Mouse (Mus musculus): ENCODE results near the gene Kcnn1. TPM values are rescaled to one million over a fixed set of nuclear protein-coding genes. Genes with fewer than 3 reads are reported as not detected.

Kcnn1 gene
- polyA plus RNA-seq, 1 experiment: 11.9 TPM

- no peaks in the 10 kb centered on the region for H3K27me3 ChIP-seq (ENCODE audit: control insufficient read depth, insufficient read depth, insufficient read length)
These were observed 17.9 kb downstream of the Kcnn1 start for GRCm38 (mm10) chr8:70845108-70845507.

DNA sequence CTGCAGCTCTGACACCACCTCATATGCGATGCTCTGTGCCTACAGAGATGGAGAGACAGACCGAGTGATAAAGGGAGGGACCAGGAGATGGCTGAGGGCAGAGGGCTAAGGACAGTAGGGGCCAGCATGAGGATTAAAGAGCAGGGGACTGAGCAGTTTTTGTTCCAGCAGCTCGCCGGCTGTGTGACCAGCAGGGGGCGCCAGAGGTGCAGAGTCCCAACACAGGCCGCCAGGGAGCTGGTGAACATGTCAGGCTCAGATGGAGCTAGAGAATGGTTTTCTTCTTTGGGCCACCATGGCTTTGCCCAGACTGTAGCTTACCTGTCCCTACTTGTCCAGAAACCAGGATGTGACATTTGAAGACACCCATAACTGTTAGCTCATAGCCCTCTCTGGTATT is 18.5 kb downstream of the Kcnn1 start:
- Histone ChIP-seq H3K27me3 (ENCODE audit: control insufficient read depth, insufficient read depth, insufficient read length) (no peaks in the 10 kb centered on the region), H3K4me2 (ENCODE audit: low read depth) (no peak overlapping the region), H3K79me2 (ENCODE audit: control insufficient read depth, insufficient read depth) (no peaks in the 10 kb centered on the region), H3ac (ENCODE audit: control insufficient read depth, insufficient read length) (no peak overlapping the region), H3K4me3 (no peak overlapping the region), H3K36me3 (ENCODE audit: control insufficient read depth, insufficient read depth) (no peaks in the 10 kb centered on the region)
- TF ChIP-seq POLR2AphosphoS2 (IDR thresholded peaks at IDR 0.05; ENCODE audit: insufficient read length, low read depth) (peak; percentile 20), E2F4 (IDR thresholded peaks at IDR 0.05; ENCODE audit: insufficient read depth) (no peak), REST (IDR thresholded peaks at IDR 0.05; ENCODE audit: insufficient read depth, insufficient read length) (no peak)

More at GRCm38 (mm10) chr8:70845108-70845507, 17.9 kb downstream of the Kcnn1 start:
- H3K4me3 ChIP-seq: no peak overlapping the region
- no peaks in the 10 kb centered on the region for H3K79me2 ChIP-seq (ENCODE audit: control insufficient read depth, insufficient read depth)
- TF ChIP-seq SRF (IDR thresholded peaks at IDR 0.05; ENCODE audit: control insufficient read depth, insufficient read length, low read depth) (no peak), TCF3 (IDR thresholded peaks at IDR 0.05; ENCODE audit: insufficient read length, low read depth) (no peak), MYOG (IDR thresholded peaks at IDR 0.05; ENCODE audit: control insufficient read depth in 1 of 3, insufficient read depth in 1 of 3, insufficient read length in 2 of 3, low read depth in 2 of 3) (no peak), MYOD1 (IDR thresholded peaks at IDR 0.05; ENCODE audit: control insufficient read depth in 1 of 3, insufficient read length in 2 of 3, low read depth in 2 of 3) (no peak), E2F4 (IDR thresholded peaks at IDR 0.05; ENCODE audit: insufficient read depth) (no peak), TCF12 (IDR thresholded peaks at IDR 0.05; ENCODE audit: insufficient read depth, poor library complexity, severe bottlenecking) (no peak), USF1 (IDR thresholded peaks at IDR 0.05; ENCODE audit: low read depth) (no peak), REST (IDR thresholded peaks at IDR 0.05; ENCODE audit: insufficient read depth, insufficient read length) (no peak), MAX (IDR thresholded peaks at IDR 0.05; ENCODE audit: low read depth) (no peak), CEBPB (IDR thresholded peaks at IDR 0.05; ENCODE audit: insufficient read depth, poor library complexity, severe bottlenecking) (no peak), POLR2A (IDR thresholded peaks at IDR 0.05; ENCODE audit: insufficient read length, low read depth) (no peak), POLR2AphosphoS2 (IDR thresholded peaks at IDR 0.05; ENCODE audit: insufficient read length, low read depth) (no peak)
- H3ac ChIP-seq (ENCODE audit: control insufficient read depth, insufficient read length): no peak overlapping the region
- H3K4me2 ChIP-seq (ENCODE audit: low read depth): no peak overlapping the region
- no peaks in the 10 kb centered on the region for H3K36me3 ChIP-seq (ENCODE audit: control insufficient read depth, insufficient read depth)

- Histone ChIP-seq H3K27me3 (ENCODE audit: control insufficient read depth, insufficient read depth, insufficient read length) (no peaks in the 10 kb centered on the region), H3ac (ENCODE audit: control insufficient read depth, insufficient read length) (no peak overlapping the region), H3K4me3 (no peak overlapping the region), H3K79me2 (ENCODE audit: control insufficient read depth, insufficient read depth) (no peaks in the 10 kb centered on the region), H3K36me3 (ENCODE audit: control insufficient read depth, insufficient read depth) (no peaks in the 10 kb centered on the region), H3K4me2 (ENCODE audit: low read depth) (no peak overlapping the region)
- TF ChIP-seq TCF3 (IDR thresholded peaks at IDR 0.05; ENCODE audit: insufficient read length, low read depth): no peak
- TF ChIP-seq REST (IDR thresholded peaks at IDR 0.05; ENCODE audit: insufficient read depth, insufficient read length): no peak
- TF ChIP-seq POLR2A (IDR thresholded peaks at IDR 0.05; ENCODE audit: insufficient read length, low read depth): no peak
- no peak for TF ChIP-seq MYOD1 (IDR thresholded peaks at IDR 0.05; ENCODE audit: control insufficient read depth in 1 of 3, insufficient read length in 2 of 3, low read depth in 2 of 3)
- TF ChIP-seq E2F4 (IDR thresholded peaks at IDR 0.05; ENCODE audit: insufficient read depth): no peak
These were observed 19.1 kb downstream of the Kcnn1 start for GRCm38 (mm10) chr8:70843941-70844340.

DNA sequence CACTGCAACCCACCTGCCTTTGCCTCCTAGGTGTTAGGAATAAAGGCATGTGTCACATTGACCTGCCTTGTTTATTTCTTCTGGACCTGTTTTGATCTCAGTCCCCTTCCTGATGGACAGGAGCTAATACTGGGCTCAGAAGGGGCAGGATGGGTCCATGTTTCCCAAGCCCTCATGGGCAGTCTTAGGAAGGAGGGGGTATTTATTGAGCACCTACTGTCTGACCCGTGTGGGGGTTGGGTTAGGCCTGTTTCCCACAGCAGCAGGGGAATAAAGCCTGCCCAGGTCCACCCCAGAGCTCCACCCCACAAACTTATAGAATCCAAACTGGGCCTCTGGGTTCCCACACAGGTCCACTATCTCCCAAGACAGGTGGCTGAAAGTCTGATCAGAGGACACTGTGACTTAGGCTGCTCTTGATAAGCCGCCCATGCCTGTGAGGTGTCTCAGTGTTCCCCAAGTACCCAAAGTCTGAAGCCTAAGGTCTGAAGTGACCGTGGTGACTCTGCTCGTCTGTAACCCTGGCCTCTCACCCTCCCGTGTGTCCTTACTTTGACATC is 19.8 kb downstream of the Kcnn1 start:
- Histone ChIP-seq H3K36me3 (ENCODE audit: control insufficient read depth, insufficient read depth) (no peaks in the 10 kb centered on the region), H3K27me3 (ENCODE audit: control insufficient read depth, insufficient read depth, insufficient read length) (no peaks in the 10 kb centered on the region), H3K79me2 (ENCODE audit: control insufficient read depth, insufficient read depth) (no peaks in the 10 kb centered on the region), H3K4me2 (ENCODE audit: low read depth) (no peak overlapping the region), H3ac (ENCODE audit: control insufficient read depth, insufficient read length) (no peak overlapping the region), H3K4me3 (no peak overlapping the region)
- TF ChIP-seq USF1 (IDR thresholded peaks at IDR 0.05; ENCODE audit: low read depth) (no peak), SRF (IDR thresholded peaks at IDR 0.05; ENCODE audit: control insufficient read depth, insufficient read length, low read depth) (no peak), TCF3 (IDR thresholded peaks at IDR 0.05; ENCODE audit: insufficient read length, low read depth) (no peak), MYOD1 (IDR thresholded peaks at IDR 0.05; ENCODE audit: control insufficient read depth in 1 of 3, insufficient read length in 2 of 3, low read depth in 2 of 3) (no peak), POLR2AphosphoS2 (IDR thresholded peaks at IDR 0.05; ENCODE audit: insufficient read length, low read depth) (no peak), MYOG (IDR thresholded peaks at IDR 0.05; ENCODE audit: control insufficient read depth in 1 of 3, insufficient read depth in 1 of 3, insufficient read length in 2 of 3, low read depth in 2 of 3) (no peak), E2F4 (IDR thresholded peaks at IDR 0.05; ENCODE audit: insufficient read depth) (no peak), CEBPB (IDR thresholded peaks at IDR 0.05; ENCODE audit: insufficient read depth, poor library complexity, severe bottlenecking) (no peak)

DNA sequence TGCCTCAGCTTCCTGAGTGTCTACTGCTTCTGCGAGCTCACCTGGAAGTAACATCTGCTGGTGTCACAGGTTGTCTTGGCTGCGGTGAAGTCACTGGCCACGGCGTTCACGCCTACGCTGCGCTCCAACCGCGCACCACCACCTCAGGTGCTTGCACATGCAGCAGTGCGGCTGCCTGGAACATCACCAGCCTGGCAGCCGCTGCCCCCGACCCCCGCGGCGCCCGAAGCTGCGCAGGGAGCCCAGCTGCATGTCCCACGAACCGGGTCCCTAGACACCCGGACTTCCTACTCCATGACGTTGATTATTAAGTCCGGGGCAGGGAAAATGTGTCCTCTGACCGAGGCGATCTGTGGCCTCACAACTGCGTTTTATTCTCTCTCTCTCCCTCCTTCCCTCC is 20.6 kb downstream of the Kcnn1 start:
- H3K79me2 ChIP-seq (ENCODE audit: control insufficient read depth, insufficient read depth): no peaks in the 10 kb centered on the region
- H3K27me3 ChIP-seq (ENCODE audit: control insufficient read depth, insufficient read depth, insufficient read length): no peaks in the 10 kb centered on the region
- no peaks in the 10 kb centered on the region for H3K36me3 ChIP-seq (ENCODE audit: control insufficient read depth, insufficient read depth)
- TF ChIP-seq TCF12 (IDR thresholded peaks at IDR 0.05; ENCODE audit: insufficient read depth, poor library complexity, severe bottlenecking) (no peak), MYOD1 (IDR thresholded peaks at IDR 0.05; ENCODE audit: control insufficient read depth in 1 of 3, insufficient read length in 2 of 3, low read depth in 2 of 3) (no peak), TCF3 (IDR thresholded peaks at IDR 0.05; ENCODE audit: insufficient read length, low read depth) (no peak), POLR2A (IDR thresholded peaks at IDR 0.05; ENCODE audit: insufficient read length, low read depth) (no peak), SRF (IDR thresholded peaks at IDR 0.05; ENCODE audit: control insufficient read depth, insufficient read length, low read depth) (no peak), USF1 (IDR thresholded peaks at IDR 0.05; ENCODE audit: low read depth) (no peak), MAX (IDR thresholded peaks at IDR 0.05; ENCODE audit: low read depth) (no peak), POLR2AphosphoS2 (IDR thresholded peaks at IDR 0.05; ENCODE audit: insufficient read length, low read depth) (no peak), REST (IDR thresholded peaks at IDR 0.05; ENCODE audit: insufficient read depth, insufficient read length) (no peak), E2F4 (IDR thresholded peaks at IDR 0.05; ENCODE audit: insufficient read depth) (no peak), CEBPB (IDR thresholded peaks at IDR 0.05; ENCODE audit: insufficient read depth, poor library complexity, severe bottlenecking) (no peak), MYOG (IDR thresholded peaks at IDR 0.05; ENCODE audit: control insufficient read depth in 1 of 3, insufficient read depth in 1 of 3, insufficient read length in 2 of 3, low read depth in 2 of 3) (no peak)
- H3K4me3 ChIP-seq: no peak overlapping the region
- no peak overlapping the region for H3K4me2 ChIP-seq (ENCODE audit: low read depth)
- no peak overlapping the region for H3ac ChIP-seq (ENCODE audit: control insufficient read depth, insufficient read length)
